Mouse (Mus musculus) testis, adult 2 months (tissue): Measurements from ENCODE around the gene Zfp648.

Source experiments
- CTCF ChIP-seq: fragments of 200-500 bp; IDR thresholded peaks from 2 replicates; pipeline ENCODE4 v1.5.1; 2012; ENCODE audit warnings: low read depth, mild to moderate bottlenecking, inconsistent platforms, low read length, moderate library complexity; ENCODE audit not compliant: control insufficient read depth, insufficient read depth, insufficient replicate concordance
- POLR2A ChIP-seq: fragments of 200-500 bp; IDR thresholded peaks from 2 replicates; pipeline ENCODE4 v1.6.1; 2012; ENCODE audit warnings: low read depth, mild to moderate bottlenecking, inconsistent platforms, low read length, moderate library complexity; ENCODE audit not compliant: control insufficient read depth

DNA sequence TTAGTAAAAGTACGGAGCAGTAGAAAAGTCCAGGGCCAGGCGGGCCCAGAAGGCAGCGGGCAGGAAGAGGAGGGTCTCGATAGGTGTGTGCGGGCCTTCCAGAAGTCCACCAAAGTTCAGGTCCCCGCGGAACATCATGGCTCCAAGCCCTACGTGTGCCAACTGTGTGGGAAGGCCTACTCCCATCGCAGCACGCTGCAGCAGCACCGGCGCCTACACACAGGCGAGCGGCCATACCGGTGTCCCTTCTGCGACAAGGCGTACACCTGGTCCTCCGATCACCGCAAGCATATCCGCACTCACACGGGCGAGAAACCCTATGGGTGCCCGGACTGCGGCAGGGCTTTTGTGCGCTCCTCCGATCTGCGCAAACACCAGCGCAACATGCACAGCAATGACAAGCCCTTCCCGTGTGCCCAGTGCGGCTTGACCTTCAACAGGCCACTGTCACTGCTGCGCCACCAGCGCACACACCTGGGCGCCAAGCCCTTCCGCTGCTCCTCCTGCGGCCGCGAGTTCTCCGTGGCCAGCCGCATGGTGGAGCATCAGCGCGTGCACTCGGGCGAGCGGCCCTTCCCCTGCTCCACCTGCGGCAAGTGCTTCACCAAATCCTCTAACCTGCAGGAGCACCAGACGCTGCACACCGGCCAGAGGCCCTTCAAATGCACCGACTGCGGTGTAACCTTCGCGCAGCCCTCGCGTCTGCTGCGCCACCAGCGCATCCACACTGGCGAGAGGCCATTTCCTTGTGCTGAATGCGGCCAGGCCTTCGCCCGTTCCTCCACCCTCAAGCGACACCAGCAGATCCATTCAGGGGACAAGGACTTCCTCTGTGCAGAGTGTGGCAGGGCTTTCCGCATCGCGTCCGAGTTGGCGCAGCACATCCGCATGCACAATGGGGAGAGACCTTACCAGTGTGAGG lies 3.9 kb downstream of the Zfp648 start:
- TF ChIP-seq CTCF (no peak), POLR2A (no peak)
